Mouse (Mus musculus) inflammation-experienced regulatory T-cells (primary cell): ENCODE results near the gene Creg1. TPM values are rescaled to one million over a fixed set of nuclear protein-coding genes. Genes with fewer than 3 reads are reported as not detected.

ENCODE experiments used
- polyA plus RNA-seq, 2 experiments: library from polyadenylated mRNA; unstranded; fragments of 100-300 nt; shearing (Covaris generic); gene quantifications; one replicate each; pipeline ENCODE4 v1.2.1; 2017

Gene Creg1
- polyA plus RNA-seq: 10 to 100 TPM; 59.8 to 62.8 TPM

DNA sequence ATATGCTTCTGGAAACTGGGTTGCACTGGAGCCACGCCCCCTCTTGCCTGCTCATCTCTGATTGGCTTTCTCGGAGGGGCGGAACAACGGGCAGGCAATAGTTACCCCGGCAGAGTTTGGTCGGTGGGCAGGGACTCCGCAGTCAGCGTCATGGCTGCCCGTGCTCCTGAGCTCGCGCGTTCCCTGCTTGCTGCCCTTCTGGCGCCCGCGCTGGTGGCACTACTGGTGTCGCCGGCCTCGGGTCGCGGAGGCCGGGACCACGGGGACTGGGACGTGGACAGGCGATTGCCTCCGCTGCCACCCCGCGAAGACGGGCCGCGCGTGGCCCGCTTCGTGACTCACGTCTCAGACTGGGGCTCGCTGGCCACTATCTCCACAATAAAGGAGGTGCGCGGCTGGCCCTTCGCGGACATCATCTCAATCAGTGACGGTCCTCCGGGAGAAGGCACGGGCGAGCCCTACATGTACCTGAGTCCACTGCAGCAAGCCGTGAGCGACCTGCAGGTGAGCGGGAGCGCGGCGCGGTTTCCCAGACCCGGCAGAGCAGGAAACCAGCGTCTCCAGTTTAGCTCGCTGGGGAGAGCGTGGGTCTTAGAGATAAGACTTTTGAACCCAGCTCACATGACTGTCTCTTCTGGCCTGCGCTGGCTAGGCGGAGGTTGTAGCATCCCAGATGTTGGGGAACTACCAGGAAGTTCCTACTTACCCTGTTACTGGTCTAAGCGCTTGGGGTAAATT is at the start of gene Creg1:
Creg1 (plus strand) TSS at position 112 of the 738 bp plus-strand sequence.

DNA sequence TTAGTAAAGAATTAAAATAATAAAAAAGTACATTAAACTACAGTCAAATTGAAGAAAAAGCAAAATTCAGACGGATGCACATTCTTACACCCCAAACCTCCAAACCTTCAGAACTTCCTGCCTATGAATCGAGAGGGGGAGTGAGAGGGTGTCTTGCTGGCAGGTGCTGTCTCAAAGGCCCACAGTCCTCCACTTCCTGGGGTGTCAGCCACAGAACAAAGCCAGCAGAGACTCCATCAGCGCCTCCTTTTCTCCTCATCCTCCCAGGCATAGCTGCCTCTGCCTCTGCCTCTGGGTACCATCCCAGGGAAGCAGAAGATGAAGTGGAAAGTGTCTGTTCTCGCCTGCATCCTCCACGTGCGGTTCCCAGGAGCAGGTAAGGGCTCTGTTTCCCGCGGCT is 25.0 kb downstream of the Creg1 start, which contains the start of gene Cd247:
Cd247 (plus strand) TSS at position 171 of the 400 bp plus-strand sequence.

Other genes starting within 250 kb of the Creg1 start
- gene Mpzl1, start 129.2 kb upstream of the Creg1 start, polyA plus RNA-seq: 1 to 10 TPM in 1 of 2 experiments, under 1 TPM in 1; 0.74 to 4.5 TPM
- gene Rcsd1, start 54.0 kb upstream of the Creg1 start, polyA plus RNA-seq: 100 to 1,000 TPM; 229 to 245 TPM
- gene Cd247, start 24.9 kb downstream of the Creg1 start, polyA plus RNA-seq: 100 to 1,000 TPM; 318 to 386 TPM
- 10 to 100 TPM; 17.3 to 24.7 TPM for gene Pou2f1, start 238.9 kb downstream of the Creg1 start, polyA plus RNA-seq